Mouse (Mus musculus): ENCODE results near the gene Gas2. TPM values are rescaled to one million over a fixed set of nuclear protein-coding genes. Genes with fewer than 3 reads are reported as not detected.

Gas2 gene
- total RNA-seq, 2 experiments from 2014 or later, result 26.5 to 28.5 TPM

DNA sequence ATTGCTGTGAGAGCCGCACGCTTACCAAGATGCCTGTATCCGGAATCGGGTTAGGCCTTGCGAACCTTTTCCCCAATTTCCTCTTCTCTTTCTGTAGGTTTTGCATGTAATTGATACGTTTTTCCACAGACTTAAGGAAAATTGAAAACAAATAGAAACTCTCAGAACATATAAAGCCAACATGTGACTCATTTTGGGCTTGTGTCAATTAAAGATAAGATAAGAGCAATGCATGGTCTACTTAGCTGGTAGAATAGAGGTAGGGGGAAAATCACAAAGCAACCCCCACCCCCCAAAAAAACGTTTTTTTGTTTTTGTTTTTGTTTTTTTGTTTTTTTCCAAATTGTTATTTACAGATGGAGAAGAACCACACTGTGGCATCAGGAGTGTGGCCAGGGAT is 151.6 kb downstream of the Gas2 start:
- intact Hi-C loops (cut with DNase I), result no loop called here
- DNase-seq (ENCODE audit: low spot score in 2 of 2), result no peak

GRCm38 (mm10) chr7:52015180-52015579 is 153.4 kb downstream of the Gas2 start:
- no peak for DNase-seq (ENCODE audit: low spot score in 2 of 2)
- intact Hi-C loops (cut with DNase I), result no loop called here

- no peak for DNase-seq (ENCODE audit: low spot score in 2 of 2)
- intact Hi-C loops (cut with DNase I), result no loop called here
Observed at GRCm38 (mm10) chr7:52015628-52016027, 153.8 kb downstream of the Gas2 start, which contains the start of gene 1700015G11Rik. Gene 1700015G11Rik (minus strand): TSS chr7:52015728.

- no peak for DNase-seq (ENCODE audit: low spot score in 2 of 2)
- intact Hi-C loops (cut with DNase I), result no loop called here
Observed at GRCm38 (mm10) chr7:52022039-52022438, 160.2 kb downstream of the Gas2 start.

DNA sequence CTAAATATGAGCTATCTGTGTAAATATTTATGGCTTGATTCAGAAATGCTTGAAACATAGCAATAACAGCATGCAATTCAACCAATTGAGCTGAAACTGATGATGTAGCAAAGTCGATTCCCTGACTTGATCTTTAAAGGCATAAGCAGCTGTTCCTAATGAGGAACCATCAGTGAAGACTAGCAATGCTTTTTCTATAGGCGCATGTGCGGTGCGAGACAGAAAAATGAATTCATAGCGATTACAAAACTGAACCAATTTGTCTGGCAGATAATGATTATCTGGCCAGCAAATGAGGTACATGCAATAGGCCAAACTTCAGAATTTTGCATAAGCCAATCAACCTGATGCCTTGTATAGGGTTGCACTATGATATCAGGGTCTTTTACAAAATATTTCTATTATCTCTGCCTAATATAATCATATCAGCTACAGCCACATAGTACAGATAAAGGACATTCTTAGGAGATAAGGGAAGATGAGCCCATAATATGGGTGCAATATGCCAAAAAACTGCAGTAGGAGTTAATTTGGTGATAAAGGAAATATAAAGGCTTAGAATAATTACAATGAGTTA is 162.3 kb downstream of the Gas2 start:
- no peak for DNase-seq (ENCODE audit: low spot score in 2 of 2)
- intact Hi-C loops (cut with DNase I), result no loop called here

DNA sequence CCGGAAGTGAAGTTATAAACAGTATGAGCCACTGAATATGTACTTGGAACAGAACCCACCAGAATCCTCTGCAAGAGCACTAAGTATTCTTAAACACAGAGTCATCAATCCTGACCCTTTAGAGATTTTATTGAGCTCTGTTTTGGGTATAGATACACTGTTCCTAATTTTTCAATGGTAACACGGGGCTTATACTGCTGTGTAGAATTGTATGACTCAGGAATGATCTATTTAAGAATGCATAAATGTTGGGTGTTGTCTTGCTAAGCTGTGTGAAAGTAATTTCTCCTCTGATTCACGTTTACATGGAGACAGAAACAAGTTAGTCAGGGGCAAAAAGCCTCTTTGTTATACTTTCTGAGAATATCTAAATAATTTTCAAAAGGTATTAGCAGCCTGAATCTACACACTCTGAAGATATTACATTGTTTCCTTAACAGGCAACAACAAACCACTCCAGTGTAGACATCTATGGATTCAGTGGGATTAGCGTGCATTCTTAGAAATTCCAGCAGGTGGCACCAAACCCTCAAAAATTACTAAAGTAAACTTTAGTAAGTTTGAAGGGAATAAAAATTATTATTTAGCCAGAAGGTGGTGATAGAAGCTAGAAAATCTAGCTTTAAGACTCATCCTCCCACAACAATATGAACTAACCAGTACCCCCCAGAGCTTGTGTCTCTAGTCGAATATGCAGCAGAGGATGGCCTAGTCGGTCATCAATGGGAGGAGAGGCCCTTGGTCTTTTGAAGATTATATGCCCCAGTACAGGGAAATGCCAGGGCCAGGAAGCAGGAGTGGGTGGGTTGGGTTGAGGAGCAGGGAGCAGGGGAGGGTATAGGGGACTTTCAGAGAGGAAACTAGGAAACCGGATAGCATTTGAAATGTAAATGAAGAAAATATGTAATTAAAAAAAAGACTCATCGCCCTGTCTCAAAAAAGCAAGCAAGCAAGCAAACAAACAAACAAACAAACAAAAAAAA is 176.1 kb downstream of the Gas2 start:
- DNase-seq (ENCODE audit: low spot score in 2 of 2), result peak; percentile 3 to 17
- intact Hi-C loops (cut with DNase I), result no loop called here

Other genes starting within 250 kb of the Gas2 start
- gene Slc17a6, start 240.0 kb upstream of the Gas2 start, total RNA-seq (2021), result 10 to 100 TPM; 24.2 to 31.9 TPM
- gene Fancf, start 252 bp downstream of the Gas2 start, total RNA-seq (2021), result 1 to 10 TPM; 3.1 to 6.2 TPM
- 10 to 100 TPM; 35.3 to 36.5 TPM for gene Svip, start 144.0 kb downstream of the Gas2 start, total RNA-seq (2021)
- not detected for gene 1700015G11Rik, start 153.7 kb downstream of the Gas2 start, total RNA-seq (2021)